Mouse (Mus musculus) embryonic facial prominence, embryonic 10.5 days (tissue): ENCODE measurements around the gene Gsdma. TPM values are rescaled to one million over a fixed set of nuclear protein-coding genes. Genes with fewer than 3 reads are reported as not detected.
"Not testable (repeated sequence)": the region's sequence is repeated elsewhere in the genome, so short reads cannot be mapped to it uniquely, and the experiment has no call there.

ENCODE experiments used
- DNase-seq: peaks from one replicate; pipeline ENCODE4 v3.0.0-alpha.2; 2017; ENCODE audit warnings: low spot score
- H3K27ac ChIP-seq: fragments of 300-500 bp; sonication (generic); replicated peaks from 2 replicates; pipeline ENCODE4 v1.5.1; 2016; ENCODE audit warnings: mild to moderate bottlenecking
- H3K27me3 ChIP-seq: fragments of 300-500 bp; sonication (generic); replicated peaks from 2 replicates; pipeline ENCODE4 v1.6.1; 2016; ENCODE audit warnings: low read depth, mild to moderate bottlenecking; ENCODE audit not compliant: poor library complexity, severe bottlenecking
- H3K36me3 ChIP-seq: fragments of 300-500 bp; sonication (generic); replicated peaks from 2 replicates; pipeline ENCODE4 v1.6.1; 2016; ENCODE audit warnings: mild to moderate bottlenecking, moderate library complexity
- H3K4me1 ChIP-seq: fragments of 300-500 bp; sonication (generic); 2 replicates; pipeline ENCODE4 v1.6.1; 2016
- H3K4me3 ChIP-seq: fragments of 300-500 bp; sonication (generic); 2 replicates; pipeline ENCODE4 v1.5.1; 2016; ENCODE audit warnings: mild to moderate bottlenecking, moderate library complexity
- H3K9me3 ChIP-seq: fragments of 300-500 bp; sonication (generic); 2 replicates; pipeline ENCODE4 v1.6.1; 2016; ENCODE audit warnings: mild to moderate bottlenecking
- WGBS: fragments of 180-500 bp; shearing (Covaris S2); methylation state at CpG from one replicate; pipeline ENCODE4 v1.1.7; 2016; 5-methylcytosine and 5-hydroxymethylcytosine counted together
- polyA plus RNA-seq: library from polyadenylated mRNA; unstranded; fragments of >200 nt; fragmentation: Nextera tagmentation; extraction: Ambion mirVana; gene quantifications from 2 replicates; pipeline ENCODE4 v1.2.1, GENCODE M21; 2016

Gene Gsdma
- polyA plus RNA-seq: not detected in 2 replicates

DNA sequence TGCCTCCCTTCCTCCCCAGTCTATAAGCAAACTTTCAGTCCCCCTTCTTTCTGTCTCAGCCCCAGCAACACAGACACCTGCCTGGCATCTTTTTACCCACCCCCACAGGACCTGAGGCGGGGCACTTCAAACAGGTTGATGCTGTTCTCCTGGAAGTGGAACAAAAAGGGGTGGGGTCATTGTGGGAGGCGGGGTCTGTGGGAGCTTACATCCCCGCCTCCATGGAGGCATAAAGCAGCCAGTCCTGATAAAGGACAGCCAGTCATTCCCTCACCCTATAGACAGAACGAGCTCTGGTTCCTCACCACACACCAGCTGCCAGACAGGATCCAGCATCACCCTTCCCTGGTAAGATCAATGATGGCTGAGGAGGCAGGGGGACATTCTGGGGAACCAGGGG is at the start of gene Gsdma:
Gsdma (plus strand) TSS at position 261 of the 400 bp plus-strand sequence.
- no peak within 1 kb of the TSS for H3K27ac ChIP-seq
- H3K36me3 ChIP-seq: no peaks in the 10 kb centered on the region
- H3K9me3 ChIP-seq: no peaks in the 10 kb centered on the region
- no peak for DNase-seq
- no peaks in the 10 kb centered on the region for H3K4me1 ChIP-seq
- 25% methylated on average over 4 of the region's 4 CpGs for WGBS
- no peak within 1 kb of the TSS for H3K4me3 ChIP-seq
- peaks cover 37% of the 10 kb centered on the region for H3K27me3 ChIP-seq

DNA sequence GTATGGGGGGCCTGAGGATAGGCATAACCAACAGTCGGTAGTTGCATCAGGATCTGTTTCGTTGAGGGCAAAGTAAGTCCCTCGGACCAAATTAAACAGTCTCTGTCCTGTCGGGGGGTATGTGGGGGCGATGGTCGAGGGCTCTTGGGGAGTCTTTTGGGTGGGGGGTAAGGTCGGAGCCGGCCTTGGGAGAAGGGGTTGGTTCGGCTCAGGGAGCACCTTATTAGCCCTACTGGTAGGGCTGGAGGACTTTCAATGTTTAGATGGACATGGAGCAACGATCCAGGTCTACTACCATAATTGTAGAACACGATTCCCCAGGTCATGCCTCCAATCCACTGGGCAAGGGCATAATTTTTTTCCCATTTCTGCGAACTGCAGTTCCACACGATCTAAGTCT is 43.4 kb upstream of the Gsdma start:
- WGBS: 89% methylated on average over 13 of the region's 13 CpGs
- Histone ChIP-seq H3K4me1 (no peaks in the 10 kb centered on the region), H3K27ac (no peak overlapping the region), H3K27me3 (no peaks in the 10 kb centered on the region), H3K4me3 (no peak overlapping the region), H3K9me3 (peaks cover 18% of the 10 kb centered on the region), H3K36me3 (no peaks in the 10 kb centered on the region)
- peak; percentile 3 for DNase-seq

DNA sequence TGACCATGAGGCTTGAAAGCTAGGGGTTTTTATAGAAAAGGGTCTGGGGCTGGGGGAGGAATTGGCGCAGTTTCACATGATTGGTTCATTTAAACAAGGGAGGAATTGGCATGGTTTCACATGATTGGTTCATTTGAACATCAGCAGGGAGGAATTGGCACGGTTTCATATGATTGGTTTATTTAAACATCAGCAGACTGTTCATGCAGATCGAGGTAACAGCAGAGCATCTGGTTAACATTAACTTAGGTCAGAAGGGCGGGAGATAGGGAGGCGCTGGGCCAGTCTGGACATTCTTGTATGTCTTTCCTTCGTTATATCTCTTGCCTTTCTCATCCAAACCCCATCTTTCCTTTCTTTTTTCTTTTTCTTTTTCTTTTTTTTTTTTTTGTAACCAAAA is 40.2 kb upstream of the Gsdma start:
- H3K36me3 ChIP-seq, DNase-seq, H3K4me1 ChIP-seq, H3K4me3 ChIP-seq, H3K27me3 ChIP-seq, H3K27ac ChIP-seq: not testable (repeated sequence)
- H3K9me3 ChIP-seq: peaks cover 18% of the 10 kb centered on the region
- WGBS: 76% methylated on average over 6 of the region's 6 CpGs

DNA sequence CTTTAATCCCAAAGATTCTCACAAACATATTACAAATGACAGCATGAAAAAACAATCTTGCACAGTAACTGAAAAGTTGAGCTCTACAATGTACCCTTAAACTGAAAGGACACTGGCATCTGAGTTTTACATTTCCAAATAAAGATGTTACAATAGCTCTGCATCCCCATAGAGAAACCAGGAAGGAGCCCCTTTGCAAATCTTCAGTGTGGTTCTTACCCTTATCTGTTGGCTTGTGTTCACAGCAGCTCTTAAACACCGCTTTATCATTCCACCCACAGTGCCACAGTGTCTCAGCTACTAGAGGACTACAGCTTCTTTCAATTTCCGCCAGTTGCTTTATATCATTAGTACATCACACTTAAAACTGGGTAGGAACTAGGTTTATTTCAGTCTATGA is 39.8 kb upstream of the Gsdma start:
- H3K4me3 ChIP-seq, DNase-seq, H3K27me3 ChIP-seq, H3K36me3 ChIP-seq, H3K27ac ChIP-seq, H3K4me1 ChIP-seq: not testable (repeated sequence)
- peaks cover 18% of the 10 kb centered on the region for H3K9me3 ChIP-seq
- WGBS: 94% methylated on average over 2 of the region's 2 CpGs

DNA sequence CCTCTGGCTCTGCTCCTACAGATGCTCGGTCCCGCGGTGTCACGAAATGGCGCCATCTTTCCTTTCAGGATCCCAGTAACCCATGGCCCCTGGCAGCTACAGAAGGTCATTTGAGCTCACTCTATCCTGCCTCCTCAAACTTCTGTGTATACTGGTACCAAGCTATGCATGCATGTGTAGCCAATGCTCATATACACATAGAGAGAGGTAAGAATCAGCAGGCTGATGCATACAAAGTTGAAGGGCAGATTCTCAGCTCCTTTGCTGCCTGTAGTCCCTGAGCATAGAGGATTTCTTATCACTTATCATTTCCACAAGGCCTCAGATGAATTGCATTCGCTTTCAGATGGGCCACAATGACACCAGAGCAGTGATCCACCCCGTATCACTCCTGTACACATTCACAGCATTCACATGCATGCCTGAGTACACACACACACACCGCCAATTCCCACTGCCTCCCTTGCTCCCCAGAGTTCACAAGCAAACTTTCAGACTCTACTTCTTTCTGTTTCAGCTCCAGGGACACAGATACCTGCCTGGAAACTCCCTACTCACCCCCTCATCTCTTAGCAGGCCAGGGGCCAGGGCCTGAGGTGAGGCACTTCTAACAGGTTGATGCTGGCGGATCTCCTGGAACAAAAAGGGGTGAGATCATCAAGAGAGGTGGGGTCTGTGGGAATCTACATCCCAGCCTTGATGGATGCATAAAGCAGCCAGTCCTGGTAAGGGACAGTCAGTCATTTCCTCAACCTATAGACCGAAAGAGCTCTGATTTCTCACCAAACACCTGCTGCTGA is 38.3 kb upstream of the Gsdma start, which contains the start of the genes Gm12355 and Gsdma3:
Gm12355 (minus strand) TSS at position 51 of the 800 bp plus-strand sequence.
Gsdma3 (plus strand) TSS at position 750 of the 800 bp plus-strand sequence.
- WGBS: 89% methylated on average over 10 of the region's 10 CpGs
- DNase-seq: no peak

DNA sequence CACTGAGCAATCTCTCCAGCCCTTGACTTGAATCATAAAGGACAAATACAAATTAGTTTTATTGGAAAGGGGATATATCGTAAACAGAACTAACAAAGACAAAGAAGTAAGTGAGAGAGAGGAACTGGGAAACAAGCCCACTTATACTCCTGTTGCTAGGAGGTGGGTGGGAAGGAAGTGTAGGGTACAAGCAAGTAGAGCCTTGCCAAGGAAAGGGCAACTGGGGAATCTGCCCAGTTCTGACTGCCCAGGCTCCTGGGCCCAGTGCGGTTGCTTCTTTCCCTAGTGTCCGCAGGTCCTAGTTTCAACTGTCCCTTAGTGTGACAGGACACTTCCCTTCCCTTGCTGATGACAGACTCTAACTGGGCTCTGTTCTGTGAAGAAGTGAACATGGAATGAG is 35.4 kb upstream of the Gsdma start:
- Histone ChIP-seq H3K36me3 (no peaks in the 10 kb centered on the region), H3K27me3 (peaks cover 8% of the 10 kb centered on the region; the same call in 1 of the 2 replicates), H3K9me3 (0 out of 2 replicates have a peak, but pooled peaks cover 3% of the 10 kb centered on the region), H3K27ac (no peak overlapping the region), H3K4me1 (no peaks in the 10 kb centered on the region), H3K4me3 (no peak overlapping the region)
- WGBS: 93% methylated on average over 3 of the region's 3 CpGs
- DNase-seq: no peak

More for the DNA sequence above, 38.3 kb upstream of the Gsdma start, which contains the start of the genes Gm12355 and Gsdma3:
- H3K4me3 ChIP-seq: no peak within 1 kb of the TSS
- 0 out of 2 replicates have a peak, but pooled peaks cover 2% of the 10 kb centered on the region for H3K27me3 ChIP-seq
- peaks cover 12% of the 10 kb centered on the region for H3K9me3 ChIP-seq
- H3K27ac ChIP-seq: no peak within 1 kb of the TSS
- H3K36me3 ChIP-seq: no peaks in the 10 kb centered on the region
- no peaks in the 10 kb centered on the region for H3K4me1 ChIP-seq

DNA sequence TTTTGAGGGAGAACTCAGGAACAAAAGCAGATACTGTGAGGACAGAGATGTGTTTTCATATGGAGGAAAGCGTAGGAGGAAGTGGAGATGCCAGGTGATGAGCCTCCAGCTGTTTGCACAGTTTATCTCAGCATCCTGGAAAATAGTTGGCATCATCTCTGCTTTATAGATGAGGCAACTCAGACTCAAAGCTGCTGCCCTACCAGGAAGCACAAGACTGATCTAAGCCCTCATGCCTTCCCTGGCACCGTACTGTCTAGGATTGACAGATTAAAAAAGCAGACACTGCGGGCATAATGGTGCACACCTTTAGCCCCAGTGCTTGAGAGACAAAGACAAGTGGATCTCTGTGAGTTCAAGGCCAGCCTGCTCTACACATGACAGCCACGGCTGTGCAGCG is 33.5 kb upstream of the Gsdma start:
- Histone ChIP-seq H3K4me3 (no peak overlapping the region), H3K4me1 (no peaks in the 10 kb centered on the region), H3K9me3 (0 out of 2 replicates have a peak, but pooled peaks cover 2% of the 10 kb centered on the region), H3K27ac (no peak overlapping the region), H3K36me3 (no peaks in the 10 kb centered on the region), H3K27me3 (peaks cover 8% of the 10 kb centered on the region; the same call in 1 of the 2 replicates)
- WGBS: 91% methylated on average over 5 of the region's 5 CpGs
- DNase-seq: no peak

DNA sequence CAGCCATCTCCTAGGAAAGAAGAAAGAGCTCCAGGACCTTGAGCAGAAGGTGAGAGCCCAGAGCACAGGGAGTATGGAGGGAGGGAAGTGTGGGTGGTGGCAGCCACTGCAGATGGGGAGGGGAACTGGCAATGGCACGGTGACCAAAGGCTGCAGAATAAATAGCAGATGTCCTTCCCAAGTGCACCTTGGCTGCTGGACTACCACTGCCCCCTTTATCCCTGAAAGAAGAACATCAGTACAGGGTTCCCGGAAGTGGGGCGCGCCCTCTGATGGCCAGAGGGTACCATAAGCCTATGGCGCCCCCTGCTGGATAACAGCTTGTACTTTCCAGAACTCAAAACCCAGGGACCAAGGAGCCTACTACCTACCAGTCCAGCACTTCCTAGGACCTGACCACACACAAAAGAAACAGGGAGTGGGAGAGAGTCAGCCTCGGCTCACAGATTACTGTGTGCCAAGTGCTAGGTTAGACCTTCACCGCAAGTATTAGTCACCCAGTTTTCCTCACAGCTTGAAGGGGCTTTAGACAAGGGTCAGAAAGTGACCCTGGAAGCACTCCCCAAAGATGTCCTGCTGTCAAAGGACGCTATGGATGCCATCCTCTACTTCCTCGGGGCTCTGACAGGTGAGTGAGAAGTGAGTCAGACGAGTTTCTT is 28.7 kb upstream of the Gsdma start:
- H3K36me3 ChIP-seq, H3K4me1 ChIP-seq, H3K27me3 ChIP-seq, H3K9me3 ChIP-seq, H3K27ac ChIP-seq, H3K4me3 ChIP-seq: not testable (repeated sequence)
- WGBS: 36% methylated on average over 10 of the region's 10 CpGs
- DNase-seq: peak; percentile 34

DNA sequence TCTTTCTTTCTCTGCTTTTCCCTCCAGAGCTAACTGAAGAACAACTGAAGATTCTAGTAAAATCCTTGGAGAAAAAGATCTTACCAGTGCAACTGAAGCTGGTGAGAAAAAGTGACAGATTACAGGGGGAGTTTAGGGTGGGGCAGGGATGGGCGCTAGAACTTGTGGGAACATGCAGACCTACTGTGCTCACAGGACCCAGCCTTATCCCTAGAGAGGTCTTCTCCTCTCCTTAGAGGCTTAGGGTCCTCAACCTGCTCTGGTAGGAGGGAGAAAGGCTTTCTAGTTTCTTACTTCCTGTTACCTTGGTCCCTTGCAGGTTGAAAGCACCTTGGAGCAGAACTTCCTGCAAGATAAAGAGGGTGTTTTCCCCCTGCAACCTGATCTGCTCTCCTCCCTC is 26.6 kb upstream of the Gsdma start:
- whole genome bisulfite sequencing: 80% methylated on average over 1 of the region's 1 CpGs
- H3K27me3 ChIP-seq: peaks cover 4% of the 10 kb centered on the region; the same call in 1 of the 2 replicates
- H3K9me3 ChIP-seq: no peaks in the 10 kb centered on the region
- no peak overlapping the region for H3K4me3 ChIP-seq
- no peak overlapping the region for H3K27ac ChIP-seq
- no peaks in the 10 kb centered on the region for H3K4me1 ChIP-seq
- no peaks in the 10 kb centered on the region for H3K36me3 ChIP-seq
- DNase-seq: no peak

DNA sequence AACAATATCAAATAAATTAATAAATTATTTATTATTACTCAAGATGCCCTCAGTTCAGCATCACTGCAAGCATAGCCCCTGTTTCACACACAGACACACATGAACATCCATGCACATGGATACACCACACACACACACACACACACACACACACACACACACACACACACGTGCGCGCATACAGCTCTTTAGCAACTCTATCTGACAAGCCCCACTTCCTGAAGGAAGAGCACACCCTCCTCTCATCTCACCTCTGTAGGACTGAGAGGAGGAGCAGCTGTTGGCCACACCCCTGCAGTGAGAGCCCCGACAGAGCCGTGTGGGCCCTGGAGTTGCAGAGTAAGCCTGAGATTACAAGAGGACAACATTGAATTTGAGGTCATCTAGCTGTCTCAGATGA is 24.1 kb upstream of the Gsdma start:
- Histone ChIP-seq H3K4me1 (no peaks in the 10 kb centered on the region), H3K9me3 (no peaks in the 10 kb centered on the region), H3K27me3 (no peaks in the 10 kb centered on the region), H3K27ac (no peak overlapping the region), H3K36me3 (no peaks in the 10 kb centered on the region), H3K4me3 (no peak overlapping the region)
- 62% methylated on average over 5 of the region's 5 CpGs for WGBS
- DNase-seq: no peak

DNA sequence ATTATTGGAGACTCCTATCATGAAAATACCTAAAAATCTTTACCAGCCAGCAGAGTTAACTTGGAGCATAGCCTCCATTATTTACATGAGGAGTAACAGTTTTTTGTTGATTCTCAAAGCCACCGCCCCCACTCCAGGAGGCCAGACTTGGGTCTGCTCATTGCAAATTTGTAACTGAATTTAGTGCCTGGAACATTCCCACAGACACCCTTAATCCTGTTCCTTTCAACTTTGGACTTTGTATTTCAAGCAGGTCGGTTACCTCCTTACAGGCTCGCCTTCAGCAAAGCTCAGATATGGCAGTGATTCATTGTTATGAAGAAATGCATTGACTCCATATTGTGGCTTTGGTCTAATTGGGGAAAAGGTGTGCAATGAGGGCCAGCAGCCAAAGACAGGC is 19.4 kb upstream of the Gsdma start:
- no peaks in the 10 kb centered on the region for H3K9me3 ChIP-seq
- no peak overlapping the region for H3K4me3 ChIP-seq
- H3K27ac ChIP-seq: no peak overlapping the region
- no peaks in the 10 kb centered on the region for H3K36me3 ChIP-seq
- 0 out of 2 replicates have a peak, but pooled peaks cover 6% of the 10 kb centered on the region for H3K27me3 ChIP-seq
- H3K4me1 ChIP-seq: no peaks in the 10 kb centered on the region
- 78% methylated on average over 3 of the region's 3 CpGs for WGBS
- no peak for DNase-seq

DNA sequence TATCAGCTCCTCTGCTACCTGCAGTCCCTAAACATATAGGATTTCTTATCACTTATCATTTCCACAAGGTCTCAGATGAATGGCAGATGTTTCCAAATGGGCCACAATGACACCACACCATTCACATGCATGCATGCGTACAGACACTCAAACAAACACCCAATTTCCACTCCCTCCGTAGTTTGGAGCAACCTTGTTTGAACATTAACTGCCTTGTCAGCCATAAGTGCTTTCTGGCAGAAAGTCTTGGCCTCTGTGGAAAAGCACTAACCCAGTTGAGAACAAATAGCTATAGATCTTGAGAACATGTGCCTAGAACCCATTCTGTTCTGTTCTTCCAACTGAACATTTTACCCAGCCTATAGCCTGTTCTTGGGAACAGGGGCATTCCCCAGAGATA is 18.2 kb upstream of the Gsdma start:
- 84% methylated on average over 2 of the region's 2 CpGs for WGBS
- H3K4me1 ChIP-seq: no peaks in the 10 kb centered on the region
- H3K27ac ChIP-seq: no peak overlapping the region
- H3K27me3 ChIP-seq: peaks cover 14% of the 10 kb centered on the region
- no peak for DNase-seq
- H3K4me3 ChIP-seq: no peak overlapping the region
- no peaks in the 10 kb centered on the region for H3K9me3 ChIP-seq
- H3K36me3 ChIP-seq: no peaks in the 10 kb centered on the region

DNA sequence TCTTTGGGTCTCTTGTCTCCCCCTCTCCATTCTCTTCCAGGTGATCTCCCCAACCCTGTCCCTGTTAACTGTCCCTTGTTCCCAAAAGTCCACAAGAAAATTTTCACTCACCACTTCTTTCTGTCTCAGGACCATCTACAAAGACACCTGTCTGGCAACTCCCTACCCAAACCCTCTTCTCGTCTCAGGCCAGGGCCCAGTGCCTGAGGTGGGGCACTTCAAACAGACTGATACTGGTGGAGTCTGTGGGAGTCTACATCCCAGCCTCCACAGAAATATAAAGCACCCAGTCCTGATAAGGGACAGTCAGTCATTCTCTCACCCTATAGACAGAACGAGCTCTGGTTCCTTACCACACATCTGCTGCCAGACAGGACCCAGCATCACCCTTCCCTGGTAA is 17.7 kb upstream of the Gsdma start, which contains the start of gene Gsdma2:
Gsdma2 (plus strand) TSS at position 301 of the 400 bp plus-strand sequence.
- H3K9me3 ChIP-seq: no peaks in the 10 kb centered on the region
- H3K27me3 ChIP-seq: peaks cover 14% of the 10 kb centered on the region
- no peak within 1 kb of the TSS for H3K4me3 ChIP-seq
- WGBS: 63% methylated on average over 2 of the region's 2 CpGs
- no peak for DNase-seq
- H3K4me1 ChIP-seq: no peaks in the 10 kb centered on the region
- no peaks in the 10 kb centered on the region for H3K36me3 ChIP-seq
- no peak within 1 kb of the TSS for H3K27ac ChIP-seq
